Mouse (Mus musculus) spleen, postnatal 14 days (tissue): ENCODE results near the gene Srrm4.

Source experiments
- DNase-seq, 2 experiments: peaks; one replicate each; pipeline ENCODE4 v3.0.0; 2021 to 2022; ENCODE audit warnings: low spot score in 2 of 2

Srrm4 gene

GRCm38 (mm10) chr5:116490826-116491225, 100.8 kb downstream of the Srrm4 start:
- no peak for DNase-seq

- no peak for DNase-seq
These were observed 102.0 kb downstream of the Srrm4 start for GRCm38 (mm10) chr5:116489621-116490020.

- no peak for DNase-seq
These were observed 105.5 kb downstream of the Srrm4 start for GRCm38 (mm10) chr5:116486135-116486534.

- DNase-seq, result no peak
These were observed 106.5 kb downstream of the Srrm4 start for GRCm38 (mm10) chr5:116485069-116485468.

GRCm38 (mm10) chr5:116484236-116484635, 107.4 kb downstream of the Srrm4 start:
- no peak for DNase-seq

GRCm38 (mm10) chr5:116478607-116479371, 112.8 kb downstream of the Srrm4 start:
- no peak for DNase-seq

GRCm38 (mm10) chr5:116476006-116476405, 115.6 kb downstream of the Srrm4 start:
- no peak for DNase-seq

- DNase-seq, result no peak
These were observed 130.1 kb downstream of the Srrm4 start for GRCm38 (mm10) chr5:116461354-116462042.

GRCm38 (mm10) chr5:116459970-116460369, 131.6 kb downstream of the Srrm4 start:
- DNase-seq, result no peak

GRCm38 (mm10) chr5:116457791-116458190, 133.8 kb downstream of the Srrm4 start:
- no peak for DNase-seq

GRCm38 (mm10) chr5:116456796-116457515, 134.7 kb downstream of the Srrm4 start:
- DNase-seq, result no peak

- DNase-seq, result no peak
These were observed 138.2 kb downstream of the Srrm4 start for GRCm38 (mm10) chr5:116453401-116453851.

- DNase-seq, result no peak
These were observed 140.7 kb downstream of the Srrm4 start for GRCm38 (mm10) chr5:116450901-116451300.

- DNase-seq, result no peak
These were observed 141.9 kb downstream of the Srrm4 start for GRCm38 (mm10) chr5:116449522-116450225.

- DNase-seq, result no peak
These were observed 143.0 kb downstream of the Srrm4 start for GRCm38 (mm10) chr5:116448409-116449191.

GRCm38 (mm10) chr5:116447821-116448350, 143.7 kb downstream of the Srrm4 start:
- DNase-seq, result no peak

GRCm38 (mm10) chr5:116446552-116446951, 145.1 kb downstream of the Srrm4 start:
- no peak for DNase-seq

- DNase-seq, result no peak
These were observed 145.8 kb downstream of the Srrm4 start for GRCm38 (mm10) chr5:116445634-116446367.

GRCm38 (mm10) chr5:116444517-116444916, 147.1 kb downstream of the Srrm4 start:
- DNase-seq, result no peak

GRCm38 (mm10) chr5:116443459-116443940, 148.1 kb downstream of the Srrm4 start:
- DNase-seq, result no peak
